Mouse (Mus musculus) embryo, embryonic 10.5 days (tissue): ENCODE measurements at regions not wholly inside any gene's neighbourhood (a gene's known extent, or its start where the extent isn't known, plus 50 kb on each side); places are given as distances from the start of the nearest gene placed in this dataset.
A peak's percentile ranks its signal among the peaks of the same experiment; 100 is the strongest.

Experiments used
- DNase-seq: peaks from one replicate; pipeline ENCODE4 v3.0.0-alpha.2; 2015; ENCODE audit warnings: low spot score

- DNase-seq, result no peak
These were observed 1228.2 kb upstream of the Cntnap5a start for GRCm38 (mm10) chr1:114456406-114456805.

GRCm38 (mm10) chr1:114496455-114496854 is 1188.1 kb upstream of the Cntnap5a start:
- DNase-seq, result no peak

- DNase-seq, result no peak
These were observed 1168.8 kb upstream of the Cntnap5a start for GRCm38 (mm10) chr1:114515709-114516108.

GRCm38 (mm10) chr1:114519860-114520259 is 1164.7 kb upstream of the Cntnap5a start:
- DNase-seq, result no peak

- DNase-seq, result peak; percentile 14
These were observed 1156.0 kb upstream of the Cntnap5a start for GRCm38 (mm10) chr1:114528545-114528944.

GRCm38 (mm10) chr1:114533881-114534280 is 1150.7 kb upstream of the Cntnap5a start:
- DNase-seq, result no peak

- no peak for DNase-seq
These were observed 1137.6 kb upstream of the Cntnap5a start for GRCm38 (mm10) chr1:114546997-114547396.

- no peak for DNase-seq
These were observed 1131.8 kb upstream of the Cntnap5a start for GRCm38 (mm10) chr1:114552719-114553118.

- no peak for DNase-seq
These were observed 1130.1 kb upstream of the Cntnap5a start for GRCm38 (mm10) chr1:114554453-114554852.
